Mouse (Mus musculus) Patski (cell line): ENCODE measurements around the gene Olfr465-ps1. TPM values are rescaled to one million over a fixed set of nuclear protein-coding genes. Genes with fewer than 3 reads are reported as not detected.

ENCODE experiments used
- ATAC-seq: fragments of 100-300 bp; one replicate; pipeline ENCODE4 v1.8.0; 2021
- CTCF ChIA-PET: fragments of 350-600 bp; sonication (Branson Sonifier 250); formaldehyde crosslinking; loops from one replicate; lab custom pipeline; 2022; ENCODE audit warnings: inconsistent platforms; lab: Charles Lee
- POLR2A ChIA-PET: fragments of 350-600 bp; sonication (Branson Sonifier 250); formaldehyde crosslinking; loops from one replicate; lab custom pipeline; 2022; ENCODE audit warnings: antibody characterized with exemption, inconsistent platforms; lab: Charles Lee
- DNase-seq: peaks from one replicate; pipeline ENCODE4 v3.0.0-alpha.2; 2011; ENCODE audit warnings: low read depth, low spot score
- H3K27me3 ChIP-seq: fragments of 371-371 bp; one replicate; pipeline ENCODE4 v1.5.1; 2021
- CTCF ChIP-seq: fragments of 100-300 bp; IDR thresholded peaks from one replicate; pipeline ENCODE4 v1.5.1; 2021
- in situ Hi-C: fragments of 300-500 bp; cut with MboI; formaldehyde crosslinking; loops from 3 replicates; pipeline ENCODE4 v1.11.1; 2018; ENCODE audit warnings: low pct_unique_long_range_greater_than_20kb, mixed read lengths
- polyA plus RNA-seq: library from polyadenylated mRNA; unstranded; gene quantifications from one replicate; pipeline ENCODE4 v1.2.3, GENCODE M21; 2021

Gene Olfr465-ps1
- polyA plus RNA-seq, result not detected

GRCm38 (mm10) chr13:65137789-65138188, at the start of gene Olfr465-ps1:
Olfr465-ps1 (plus strand) TSS chr13:65138089.
- no peak for TF ChIP-seq CTCF
- no peaks in the 10 kb centered on the region for H3K27me3 ChIP-seq
- ATAC-seq, result no peak
- in situ Hi-C loops, result no loop called here
- POLR2A ChIA-PET, result no interaction called here
- no peak for DNase-seq
- CTCF ChIA-PET, result no interaction called here

- ATAC-seq, result no peak
- in situ Hi-C loops, result no loop called here
- TF ChIP-seq CTCF, result no peak
- POLR2A ChIA-PET, result no interaction called here
- no peaks in the 10 kb centered on the region for H3K27me3 ChIP-seq
- DNase-seq, result no peak
- CTCF ChIA-PET, result no interaction called here
Measured at GRCm38 (mm10) chr13:65095923-65096322, 42.0 kb upstream of the Olfr465-ps1 start.

- ChIA-PET CTCF (no interaction called here), POLR2A (no interaction called here)
- no peaks in the 10 kb centered on the region for H3K27me3 ChIP-seq
- DNase-seq, result no peak
- no peak for TF ChIP-seq CTCF
- in situ Hi-C loops, result no loop called here
- no peak for ATAC-seq
Measured at GRCm38 (mm10) chr13:65097018-65097417, 40.9 kb upstream of the Olfr465-ps1 start.

GRCm38 (mm10) chr13:65100678-65101077, 37.2 kb upstream of the Olfr465-ps1 start:
- no peak for TF ChIP-seq CTCF
- CTCF ChIA-PET, result no interaction called here
- no peaks in the 10 kb centered on the region for H3K27me3 ChIP-seq
- ATAC-seq, result no peak
- no peak for DNase-seq
- in situ Hi-C loops, result no loop called here
- POLR2A ChIA-PET, result no interaction called here

- TF ChIP-seq CTCF, result no peak
- no peaks in the 10 kb centered on the region for H3K27me3 ChIP-seq
- ChIA-PET CTCF (no interaction called here), POLR2A (no interaction called here)
- no peak for DNase-seq
- in situ Hi-C loops, result no loop called here
- no peak for ATAC-seq
Measured at GRCm38 (mm10) chr13:65101232-65101631, 36.7 kb upstream of the Olfr465-ps1 start.

GRCm38 (mm10) chr13:65111961-65112360, 25.9 kb upstream of the Olfr465-ps1 start:
- no peak for DNase-seq
- TF ChIP-seq CTCF, result no peak
- no peaks in the 10 kb centered on the region for H3K27me3 ChIP-seq
- ChIA-PET CTCF (interaction anchor here (0.9 kb wide), 1 partner anchor 14 kb away, joined by 3 read pairs; no protein-coding TSS in a partner anchor), POLR2A (interaction anchor here (1.1 kb wide), 1 partner anchor 18 kb away, joined by 3 read pairs; no protein-coding TSS in a partner anchor)
- ATAC-seq, result no peak
- in situ Hi-C loops, result loop anchor here (10.0 kb wide), 1 partner anchor 163 kb away; the partner anchor contains the start of gene Zfp369

DNA sequence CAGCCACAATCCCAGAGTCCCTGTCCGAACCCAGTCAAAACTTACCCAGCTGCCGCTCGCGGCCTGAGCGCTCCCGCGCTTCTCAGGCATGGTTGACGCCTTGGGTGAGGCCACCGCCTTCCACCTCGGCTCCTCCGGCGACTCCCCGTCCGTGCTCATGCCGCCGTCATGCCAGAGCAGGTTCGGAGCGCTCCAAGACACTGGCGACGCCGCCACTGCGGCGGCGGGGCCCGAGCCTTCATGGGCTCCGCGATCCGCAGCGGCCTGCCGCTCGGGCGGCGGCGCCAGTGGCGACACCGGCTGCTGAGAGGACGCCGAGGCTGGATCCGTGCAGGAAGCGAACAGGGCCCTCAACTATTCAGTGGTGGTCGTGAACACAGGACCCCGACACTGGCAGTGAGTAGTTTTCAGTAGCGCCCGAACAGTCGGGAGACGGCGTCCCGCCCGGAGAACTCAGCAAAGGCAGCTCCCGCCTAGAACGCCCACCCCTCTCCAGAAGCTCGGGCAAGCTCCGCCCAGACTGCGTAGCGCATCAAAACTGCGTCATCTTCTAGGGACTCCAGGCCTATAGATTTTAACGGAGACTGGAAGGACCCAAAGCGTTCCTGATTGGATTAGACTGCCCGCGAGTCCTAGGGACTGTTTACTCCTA, 25.3 kb upstream of the Olfr465-ps1 start, which contains the start of gene Mfsd14b:
Gene Mfsd14b (minus strand): TSS at position 517 of the 652 bp plus-strand sequence.
- peaks cover 4% of the 10 kb centered on the region for H3K27me3 ChIP-seq
- in situ Hi-C loops, result loop anchor here (10.0 kb wide), 1 partner anchor 162 kb away; the partner anchor contains the start of gene Zfp369
- ChIA-PET POLR2A (no interaction called here), CTCF (interaction anchor here (0.9 kb wide), 1 partner anchor 14 kb away, joined by 3 read pairs; no protein-coding TSS in a partner anchor)
- ATAC-seq, result peak; percentile 99
- DNase-seq, result peak; percentile 63
- no peak for TF ChIP-seq CTCF

DNA sequence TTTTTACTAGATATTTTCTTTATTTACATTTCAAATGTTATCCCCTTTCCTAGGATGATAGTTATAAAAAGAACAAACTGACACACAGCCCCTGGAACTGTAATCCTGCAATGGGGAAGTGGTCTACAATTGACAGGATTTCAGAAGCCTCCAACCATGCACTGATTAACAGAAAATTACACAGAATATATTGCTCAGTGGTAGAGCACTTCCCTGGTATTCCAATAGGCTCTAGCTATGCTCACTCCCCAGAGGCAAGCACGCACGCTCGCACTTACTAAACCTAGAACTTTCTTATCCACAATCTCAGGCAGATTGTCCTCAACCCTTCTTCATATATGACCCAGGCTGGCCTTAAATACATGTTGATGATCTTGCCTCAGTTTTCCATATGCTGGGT, 24.6 kb upstream of the Olfr465-ps1 start:
- DNase-seq (no peak), ATAC-seq (peak; percentile 15)
- ChIA-PET POLR2A (no interaction called here), CTCF (no interaction called here)
- TF ChIP-seq CTCF, result no peak
- H3K27me3 ChIP-seq, result peaks cover 4% of the 10 kb centered on the region
- in situ Hi-C loops, result loop anchor here (10.0 kb wide), 1 partner anchor 162 kb away; the partner anchor contains the start of gene Zfp369

GRCm38 (mm10) chr13:65120984-65121383, 16.9 kb upstream of the Olfr465-ps1 start:
- no peak for DNase-seq
- in situ Hi-C loops, result loop anchor here (10.0 kb wide), 2 partner anchors 86 to 806 kb away; partner anchors contain the start of genes Aaed1 and Spata31d1c
- peaks cover 18% of the 10 kb centered on the region for H3K27me3 ChIP-seq
- CTCF ChIA-PET, result interaction anchor here (1.5 kb wide), 1 partner anchor 10 kb away, joined by 4 read pairs; no protein-coding TSS in a partner anchor
- no peak for TF ChIP-seq CTCF
- ATAC-seq, result no peak
- POLR2A ChIA-PET, result no interaction called here

DNA sequence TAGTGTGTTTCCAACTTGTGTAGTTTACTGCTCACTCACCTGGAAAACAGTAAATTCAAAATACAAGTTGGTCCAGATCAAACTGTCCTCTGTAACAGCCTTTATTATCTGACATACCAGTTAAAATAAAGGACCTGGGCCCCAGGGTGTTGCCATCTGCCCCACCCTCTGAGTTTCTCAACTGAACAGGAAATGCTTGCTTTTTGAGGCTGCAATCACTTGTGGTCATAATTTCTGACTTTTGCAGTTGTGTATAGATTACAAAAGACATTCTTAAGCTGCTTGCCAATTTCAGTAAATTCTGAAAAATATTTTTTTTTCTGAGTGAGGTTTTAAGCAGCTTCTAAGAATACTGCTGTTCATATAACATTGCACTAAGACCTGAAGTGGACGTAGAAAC, 15.8 kb upstream of the Olfr465-ps1 start:
- TF ChIP-seq CTCF, result no peak
- ChIA-PET CTCF (no interaction called here), POLR2A (no interaction called here)
- H3K27me3 ChIP-seq, result peaks cover 17% of the 10 kb centered on the region
- ATAC-seq (no peak), DNase-seq (no peak)
- in situ Hi-C loops, result loop anchor here (10.0 kb wide), 2 partner anchors 87 to 807 kb away; partner anchors contain the start of genes Aaed1 and Spata31d1c
